Mouse (Mus musculus) ZHBTc4 (cell line): ENCODE data around the gene Zfp605.
A peak's percentile ranks its signal among the peaks of the same experiment; 100 is the strongest.
"Not testable (repeated sequence)": the region's sequence is repeated elsewhere in the genome, so short reads cannot be mapped to it uniquely, and the experiment has no call there.

Experiments used
- DNase-seq: peaks from one replicate; pipeline ENCODE4 v3.0.0-alpha.2; 2011; ENCODE audit warnings: low read depth, low spot score

The Zfp605 gene

DNA sequence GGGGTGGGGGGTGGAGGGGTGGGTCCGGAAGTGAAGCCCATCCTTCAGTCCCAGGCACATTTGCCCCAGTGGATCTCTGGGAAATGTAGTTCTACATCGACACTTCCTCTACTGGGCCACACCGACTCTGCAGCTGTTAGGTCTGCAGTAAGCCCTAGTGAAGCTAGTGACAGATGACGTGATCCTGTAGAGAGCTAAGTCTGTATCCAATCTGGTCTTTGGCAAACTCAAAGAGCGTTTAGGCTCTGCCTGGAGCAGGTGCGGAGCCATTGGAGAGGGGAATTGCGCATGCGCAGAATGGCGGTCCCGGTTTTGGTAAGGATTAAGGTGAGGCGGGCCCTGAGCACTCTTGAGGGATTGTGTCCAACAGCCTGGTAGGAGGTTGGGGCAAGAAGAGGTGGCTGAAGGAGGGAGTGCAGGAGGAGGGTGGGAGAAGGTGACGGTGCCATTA is at the start of gene Zfp605:
Gene Zfp605, plus strand, starts transcription at position 102 of the 451 bp plus-strand sequence.
- DNase-seq, result peak; percentile 94

DNA sequence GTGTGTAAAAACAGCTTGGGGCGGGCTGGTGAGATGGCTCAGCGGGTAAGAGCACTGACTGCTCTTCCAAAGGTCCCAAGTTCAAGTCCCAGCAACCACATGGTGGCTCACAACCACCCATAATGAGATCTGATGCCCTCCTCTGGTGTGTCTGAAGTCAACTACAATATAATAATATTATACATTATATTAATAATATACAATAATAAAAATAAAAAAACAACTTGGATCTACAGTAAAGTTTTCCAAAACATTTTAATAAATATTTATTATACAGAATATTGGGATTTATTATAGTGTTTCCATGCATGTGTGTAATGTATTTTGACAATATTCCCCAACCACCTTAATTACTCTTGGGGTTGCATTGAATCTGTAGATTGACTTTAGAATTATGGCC is 37.5 kb upstream of the Zfp605 start, which contains the start of gene Gm17655:
Gene Gm17655, minus strand, starts transcription at position 101 of the 400 bp plus-strand sequence.
- not testable (repeated sequence) for DNase-seq

DNA sequence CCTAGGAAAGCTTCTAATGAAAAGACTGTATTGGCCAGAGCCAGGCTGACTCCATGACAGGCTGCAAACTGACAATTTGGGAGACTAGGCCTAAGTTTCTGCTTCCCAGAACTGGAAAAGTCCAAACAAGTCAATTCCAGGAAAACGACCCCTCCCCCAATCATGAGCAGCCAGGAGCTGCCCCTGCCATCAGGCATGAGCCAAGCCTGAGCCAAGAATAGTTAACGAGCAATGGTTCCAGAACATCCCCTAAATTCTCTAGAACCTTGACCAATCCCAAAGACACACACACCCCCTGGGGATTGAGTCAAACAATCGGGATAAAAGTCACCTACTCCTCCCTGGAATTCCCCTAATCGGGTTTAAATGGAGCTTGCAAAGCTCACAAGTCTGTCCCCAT is 26.9 kb upstream of the Zfp605 start:
- DNase-seq, result peak; percentile 91

DNA sequence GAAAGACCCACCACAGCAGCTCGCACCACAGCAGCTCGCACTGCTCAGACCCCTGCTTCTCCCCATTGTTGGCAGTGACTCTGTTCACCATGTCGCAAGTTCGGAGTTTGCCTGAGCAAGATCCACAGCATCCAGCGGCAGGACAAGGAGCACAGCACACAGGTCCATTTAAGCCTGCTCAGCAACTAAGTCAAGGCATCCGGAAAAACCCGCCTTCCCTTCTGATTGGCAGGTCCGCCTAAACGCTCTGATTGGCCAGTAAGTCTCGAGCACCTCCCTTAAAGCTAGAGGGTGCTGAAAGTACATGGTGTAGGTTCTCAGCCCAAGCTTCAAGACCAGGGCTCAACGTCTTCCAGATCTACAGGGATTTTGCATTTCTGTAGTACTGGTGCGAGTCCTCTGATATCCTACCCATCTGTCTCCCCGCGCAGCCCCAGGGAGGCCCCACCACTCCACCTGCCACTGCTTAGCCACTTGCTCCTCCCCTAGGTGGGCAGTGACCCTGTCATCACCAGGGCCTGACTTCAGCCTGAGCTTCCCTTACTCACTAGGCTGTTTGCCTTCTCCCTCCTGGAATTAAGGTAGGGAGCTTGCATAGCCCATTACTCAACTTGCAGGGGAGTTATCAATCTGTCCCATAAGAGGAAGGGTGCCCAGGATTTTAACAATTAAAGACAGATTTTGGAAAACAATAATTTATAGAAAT is 23.6 kb upstream of the Zfp605 start:
- DNase-seq, result peak; percentile 92

DNA sequence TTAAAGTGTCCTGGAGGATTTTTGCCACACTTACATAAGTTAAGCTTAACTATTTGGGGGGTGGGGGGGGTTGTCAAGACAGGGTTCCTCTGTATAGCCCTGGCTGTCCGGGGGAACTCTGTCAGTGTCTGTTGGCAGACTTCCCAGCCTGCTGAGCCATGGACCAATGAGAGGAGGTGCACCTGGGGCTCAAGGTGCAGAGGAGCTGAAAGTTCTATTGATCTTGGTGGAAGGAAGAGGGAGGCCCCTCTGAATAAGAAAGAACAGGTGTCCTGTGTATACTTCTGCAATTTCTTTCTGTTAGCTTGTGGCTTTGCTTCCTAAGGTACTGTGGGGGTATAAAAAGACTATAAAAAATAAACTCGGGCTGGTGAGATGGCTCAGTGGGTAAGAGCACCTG is 18.3 kb upstream of the Zfp605 start:
- no peak for DNase-seq

DNA sequence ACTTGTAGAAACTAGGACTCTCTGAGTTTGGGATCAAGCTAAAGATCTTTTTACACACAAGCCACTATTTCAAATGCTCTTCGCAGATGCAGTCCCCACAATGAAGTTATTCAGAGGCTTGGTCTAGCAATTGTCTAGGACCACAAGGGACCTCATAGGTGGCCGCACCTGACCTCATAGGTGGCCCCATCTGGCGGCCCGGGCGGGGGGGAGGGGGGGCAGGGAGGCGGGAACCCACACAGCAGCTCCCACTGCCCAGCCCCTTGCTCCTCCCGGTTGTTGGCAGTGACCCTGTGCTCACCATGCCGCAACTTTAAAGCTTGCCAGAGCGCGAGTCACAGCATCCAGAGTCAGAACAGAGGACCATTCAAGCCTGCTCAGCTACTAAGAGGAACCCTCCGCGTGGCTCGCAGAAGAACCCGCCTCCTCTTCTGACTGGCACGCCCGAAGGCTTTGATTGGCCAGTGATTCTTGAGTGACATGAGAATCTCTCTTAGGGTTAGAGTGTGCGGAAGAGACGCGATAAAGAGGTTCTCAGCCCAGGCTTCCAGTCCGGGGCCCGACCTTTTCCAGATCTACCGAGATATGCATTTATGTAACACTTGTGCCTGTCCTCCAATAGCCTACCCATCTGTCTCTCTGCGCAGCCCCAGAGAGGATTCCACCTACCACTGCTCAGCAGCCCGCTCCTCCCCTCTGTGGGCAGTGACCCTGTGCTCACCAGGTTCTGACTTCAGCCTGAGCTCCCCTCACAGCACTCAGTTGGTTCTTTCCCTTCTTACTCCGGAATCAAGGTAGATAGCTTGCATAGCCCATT is 15.7 kb upstream of the Zfp605 start, which contains the start of gene Gm35315:
Gene Gm35315, minus strand, starts transcription at position 391 of the 817 bp plus-strand sequence.
- DNase-seq, result peak; percentile 95

DNA sequence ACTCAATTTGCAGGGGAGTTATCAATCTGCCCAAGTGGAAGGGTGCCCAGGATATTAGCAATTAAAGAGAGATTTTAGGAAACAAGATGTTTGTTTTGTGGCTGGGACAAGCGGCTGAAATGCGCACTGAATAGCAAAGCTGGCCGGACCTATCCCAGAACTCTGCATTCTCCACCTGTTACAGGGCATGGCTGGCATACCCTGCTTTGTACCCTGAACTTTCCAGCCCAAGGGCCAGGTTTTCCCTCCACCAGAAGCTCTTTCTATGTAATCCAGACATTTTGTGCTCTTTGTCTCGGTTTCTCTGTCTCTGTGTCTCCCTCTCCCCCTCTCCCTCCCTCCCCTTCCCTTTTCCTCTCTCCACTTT is 15.1 kb upstream of the Zfp605 start:
- DNase-seq, result no peak

DNA sequence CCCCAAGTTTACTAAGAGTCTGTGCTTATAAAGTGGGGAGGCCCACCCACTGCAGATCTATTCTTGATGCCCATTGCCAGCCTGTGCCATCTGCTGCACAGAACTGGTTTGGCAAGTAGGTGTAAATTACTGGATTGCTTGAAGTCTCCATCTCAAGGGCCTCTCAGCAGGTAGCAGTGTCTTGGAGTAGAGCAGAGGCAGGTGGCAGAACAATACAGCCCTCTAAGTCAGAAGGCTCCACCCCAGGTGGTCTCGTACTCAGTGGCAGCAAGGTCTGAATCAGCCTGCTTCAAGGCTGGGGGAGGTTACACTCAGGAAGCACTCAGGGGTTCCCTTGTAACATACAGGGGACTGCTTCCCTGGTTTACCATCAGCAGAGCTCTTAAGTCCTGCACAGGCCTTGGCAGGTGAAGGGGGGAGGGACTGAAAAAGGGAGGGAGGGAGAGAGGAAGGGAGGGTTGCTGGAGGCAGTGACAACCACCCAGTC is 10.9 kb upstream of the Zfp605 start:
- peak; percentile 91 for DNase-seq

DNA sequence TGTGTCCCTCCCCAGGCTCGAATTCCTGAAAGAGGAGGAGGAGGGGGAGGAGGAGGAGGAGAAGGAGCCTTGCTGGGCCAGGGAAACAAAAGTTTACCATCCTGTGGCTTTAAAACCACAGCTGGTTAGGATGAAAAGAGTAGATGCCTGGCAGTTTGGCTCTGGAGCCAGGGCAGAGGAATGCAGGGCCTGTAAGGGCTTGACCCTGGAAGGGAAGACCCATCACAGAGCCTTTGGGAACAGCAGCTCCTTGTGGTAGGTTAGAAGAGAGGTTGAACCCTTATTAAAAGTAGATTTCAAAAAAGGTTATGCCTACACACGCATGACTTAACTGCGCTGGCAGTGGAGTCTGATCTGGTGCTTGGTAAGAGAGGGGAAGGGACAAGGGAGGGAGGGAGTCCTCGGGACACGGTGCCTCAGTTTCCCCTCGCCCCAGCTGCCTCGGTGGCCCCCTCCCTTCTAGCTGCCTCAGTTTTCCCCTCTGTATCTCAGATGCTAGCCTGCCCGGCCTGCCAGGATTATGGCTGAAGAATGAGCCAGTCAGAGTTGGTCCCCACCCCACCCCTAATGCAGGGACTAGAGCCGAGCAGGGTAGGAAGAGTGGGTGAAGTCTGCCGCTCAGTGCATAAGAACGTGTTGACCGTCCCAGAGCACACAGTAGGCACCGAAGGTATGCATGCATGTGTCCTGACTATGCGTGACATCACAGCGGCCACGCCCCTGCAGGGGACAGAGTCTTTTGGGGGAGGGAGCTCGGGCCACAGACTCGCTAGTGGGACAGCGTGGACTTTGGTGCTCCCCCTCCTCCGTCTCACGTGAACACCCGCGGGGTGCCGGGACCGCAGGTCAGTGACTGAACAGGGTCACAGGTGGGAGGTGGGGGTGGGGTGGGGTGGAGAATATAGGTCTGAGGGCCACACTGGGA is 10.0 kb upstream of the Zfp605 start, which contains the start of gene Plcxd1:
Gene Plcxd1, plus strand, starts transcription at position 314 of the 925 bp plus-strand sequence.
- peak; percentile 66 for DNase-seq

DNA sequence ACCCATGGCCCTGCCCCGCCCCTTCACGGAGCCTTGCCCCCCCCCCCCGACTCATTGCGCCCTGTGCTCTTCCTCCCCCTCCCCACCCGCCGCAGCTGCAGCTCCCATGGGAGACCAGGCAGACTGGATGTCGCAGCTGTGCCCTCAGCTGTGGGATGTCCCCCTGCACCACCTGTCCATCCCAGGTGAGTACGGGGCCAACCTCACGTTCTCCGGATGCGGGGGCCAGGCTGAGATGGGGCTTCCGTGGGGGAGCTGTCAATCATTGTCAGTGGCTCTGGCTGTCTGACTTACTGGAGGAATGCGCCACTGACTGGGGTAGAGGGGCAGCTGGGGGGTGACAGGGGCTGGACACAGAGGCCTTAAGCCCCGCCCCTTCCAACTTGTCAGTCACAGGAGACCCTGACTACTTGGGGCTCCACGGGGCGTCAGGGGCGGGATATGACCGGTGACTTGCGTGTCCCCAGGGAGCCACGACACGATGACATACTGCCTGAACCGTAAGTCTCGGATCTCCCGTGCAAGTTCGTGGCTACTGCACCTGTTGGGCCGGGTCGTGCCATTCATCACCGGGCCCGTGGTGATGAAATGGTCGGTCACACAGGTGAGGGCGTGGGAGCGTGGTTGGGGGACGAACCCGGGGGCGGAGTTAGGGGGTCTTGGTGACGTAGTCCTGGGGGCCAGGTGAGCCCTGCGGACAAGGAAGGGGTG is 8.8 kb upstream of the Zfp605 start:
- DNase-seq, result peak; percentile 37

DNA sequence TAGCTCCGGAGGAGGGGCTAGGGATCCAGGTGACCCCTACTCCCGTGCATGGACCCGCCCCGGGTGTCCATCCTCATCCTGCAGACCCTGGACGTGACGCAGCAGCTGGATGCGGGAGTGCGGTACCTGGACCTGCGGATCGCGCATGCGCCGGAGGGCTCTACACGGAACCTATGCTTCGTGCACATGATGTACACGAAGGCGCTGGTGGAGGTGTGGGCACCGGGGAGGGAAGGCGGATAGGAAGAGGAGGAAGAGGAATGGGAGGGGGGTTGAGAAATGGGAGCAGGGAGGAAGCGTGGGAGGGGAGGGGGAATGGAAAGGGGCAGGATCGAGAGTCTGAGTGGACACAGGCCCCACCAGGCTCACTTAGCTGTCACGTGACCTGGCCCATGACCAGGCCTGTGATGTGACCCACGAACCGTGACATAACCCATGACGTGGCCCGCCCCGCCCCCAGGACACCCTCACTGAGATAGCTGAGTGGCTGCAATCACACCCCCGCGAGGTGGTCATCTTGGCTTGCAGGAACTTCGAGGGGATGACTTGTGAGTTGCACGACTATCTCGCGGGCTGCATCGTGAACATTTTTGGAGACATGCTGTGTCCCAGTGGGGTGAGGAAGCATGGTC is 8.1 kb upstream of the Zfp605 start:
- peak; percentile 46 for DNase-seq

DNA sequence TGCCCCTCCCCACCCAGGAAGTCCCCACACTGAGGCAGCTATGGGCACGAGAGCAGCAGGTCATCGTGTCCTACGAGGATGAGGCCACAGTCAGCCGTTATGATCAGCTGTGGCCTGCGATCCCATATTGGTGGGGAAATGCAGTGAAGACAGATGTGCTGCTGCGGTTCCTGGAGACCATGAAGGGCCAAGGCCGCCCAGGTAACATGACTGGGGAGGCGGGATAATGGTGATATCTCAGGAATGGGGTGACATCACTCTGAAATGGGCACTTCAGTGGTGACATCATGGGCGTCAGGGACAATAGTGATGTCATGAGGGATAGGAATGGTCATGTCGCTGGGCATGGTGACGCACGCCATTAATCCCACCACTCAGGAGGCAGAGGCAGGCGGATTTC is 7.5 kb upstream of the Zfp605 start:
- peak; percentile 27 for DNase-seq

DNA sequence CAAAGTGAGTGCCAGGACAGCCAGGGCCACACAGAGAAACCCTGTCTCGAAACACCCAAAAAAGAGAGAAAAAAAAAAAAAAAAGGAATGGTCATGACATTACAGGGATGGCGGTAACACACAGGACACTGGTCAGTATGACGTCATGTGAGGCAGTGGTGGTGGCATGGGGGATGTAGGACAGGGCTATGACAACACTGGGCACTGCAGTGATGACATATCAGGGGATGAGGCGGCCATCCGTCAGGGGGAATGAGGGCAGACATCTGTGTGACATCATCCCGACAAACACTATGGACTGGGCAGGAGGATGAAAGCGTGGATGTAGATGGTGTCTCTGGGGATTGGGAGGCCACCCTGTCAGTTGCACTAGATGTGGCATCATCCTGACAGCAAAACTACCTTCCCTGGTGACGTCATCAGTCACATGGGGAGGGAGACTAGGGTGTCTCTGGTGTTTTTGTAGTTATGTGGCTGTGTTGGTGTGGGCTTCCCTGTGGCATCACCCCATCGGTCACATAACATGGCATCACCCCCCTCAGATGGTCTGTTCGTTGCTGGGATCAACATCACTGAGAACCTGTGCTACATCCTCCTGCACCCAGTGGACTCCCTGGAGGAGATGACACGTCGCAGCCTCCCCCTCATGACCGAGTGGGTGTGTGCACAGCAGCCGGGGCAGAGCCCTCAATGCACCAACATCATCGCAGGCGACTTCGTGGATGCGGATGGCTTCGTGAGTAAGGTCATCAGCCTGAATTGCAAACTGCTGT is 6.9 kb upstream of the Zfp605 start:
- DNase-seq, result no peak

DNA sequence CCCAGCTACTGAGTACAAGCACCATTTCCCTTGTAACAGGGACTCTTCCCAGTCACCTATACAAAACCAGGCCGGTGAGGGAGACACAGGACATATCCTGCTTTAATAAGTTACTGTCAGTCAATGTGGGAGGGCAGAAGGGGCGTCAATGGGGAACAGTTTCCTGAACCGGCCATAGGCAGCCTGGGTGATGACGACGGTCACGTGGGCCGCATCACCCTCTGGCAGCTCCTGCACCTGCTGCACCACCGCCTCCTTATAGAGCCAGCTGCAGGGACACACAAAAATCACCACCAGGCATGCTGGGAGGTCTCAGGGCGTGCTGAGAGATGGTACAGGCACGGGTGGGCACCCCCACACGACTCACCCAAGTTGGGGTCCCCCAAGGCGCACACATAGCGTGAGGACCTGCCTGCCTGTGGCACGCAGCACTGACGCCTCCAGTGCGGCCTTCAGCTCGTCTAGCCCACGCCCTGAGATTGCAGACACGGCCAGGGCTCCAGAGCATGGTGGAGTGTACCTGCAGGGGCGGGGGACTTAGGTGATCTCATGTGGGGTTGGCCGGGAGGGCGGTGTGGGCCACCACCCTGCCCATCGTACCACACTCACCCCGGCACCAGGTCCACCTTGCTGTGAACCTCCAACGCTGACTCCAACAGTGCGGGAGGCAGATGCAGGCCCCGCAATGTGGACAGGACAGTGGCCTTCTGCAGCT is 5.8 kb upstream of the Zfp605 start:
- peak; percentile 50 for DNase-seq

DNA sequence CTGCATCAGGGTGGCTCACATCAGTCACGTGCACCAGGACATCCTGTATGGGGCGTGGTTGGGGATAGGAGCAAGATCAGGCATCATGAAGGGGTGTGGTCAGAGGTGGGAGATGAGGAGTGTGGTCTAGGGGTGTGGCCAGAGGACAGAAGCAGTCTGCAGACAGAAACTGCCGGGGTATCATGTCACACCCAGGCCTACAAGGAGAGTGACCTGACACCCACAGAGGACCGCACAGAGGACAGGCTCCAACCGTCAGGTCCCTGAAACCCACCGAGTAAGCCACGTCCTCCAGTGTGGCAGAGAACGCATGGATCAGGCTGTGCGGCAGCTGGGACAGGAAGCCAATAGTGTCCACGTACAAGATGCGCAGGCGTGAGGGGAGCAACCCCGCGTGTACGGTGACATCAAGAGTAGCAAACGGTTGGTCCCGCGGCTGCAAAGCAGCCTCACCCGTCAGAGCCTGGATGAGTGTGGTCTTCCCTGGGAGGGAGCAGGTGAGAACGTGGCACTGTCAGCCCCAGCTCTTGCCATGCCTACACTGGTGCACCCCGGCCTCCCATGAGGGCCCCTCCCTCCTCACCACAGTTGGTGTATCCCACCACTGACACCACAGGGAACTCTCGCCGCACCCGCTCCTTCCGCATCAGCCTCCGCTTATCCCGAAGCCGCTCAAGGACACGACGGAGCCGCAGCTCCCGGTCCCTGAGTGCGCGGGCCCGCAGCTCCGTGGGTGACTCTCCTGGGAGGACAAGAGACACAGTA is 5.1 kb upstream of the Zfp605 start:
- peak; percentile 62 for DNase-seq

DNA sequence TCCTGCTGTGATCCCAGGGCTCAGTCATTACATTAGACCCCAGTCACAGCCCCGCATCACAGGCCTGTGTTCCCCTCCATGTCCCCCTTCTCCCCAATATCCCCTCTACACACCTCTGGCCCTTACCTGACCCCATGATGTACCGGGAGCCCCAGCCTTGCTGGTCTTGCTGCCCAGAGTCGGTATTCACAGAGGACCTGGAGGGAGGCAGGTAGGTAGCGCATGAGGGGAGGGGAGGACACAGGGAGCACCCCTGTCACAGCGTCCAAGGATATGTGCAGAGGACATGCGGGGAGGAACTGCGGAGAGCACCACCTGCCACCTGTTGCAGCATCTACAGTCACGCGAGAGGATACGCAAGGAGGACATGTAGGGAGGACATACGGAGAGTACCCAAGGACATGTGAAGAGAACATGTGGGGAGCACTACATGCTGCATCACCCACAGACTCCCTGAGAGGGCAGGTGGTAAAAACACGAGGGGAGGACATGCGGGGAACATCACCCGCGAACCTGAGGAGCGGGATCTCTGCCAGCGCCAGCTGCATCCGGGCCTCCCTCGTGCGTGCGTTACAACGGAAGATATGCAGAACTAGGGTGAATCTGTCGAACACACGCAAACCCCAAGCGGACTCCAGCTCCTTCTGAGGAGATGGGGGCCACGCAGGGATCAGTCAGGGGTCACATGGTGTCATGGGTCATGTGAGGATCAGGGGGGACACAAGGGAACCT is 3.6 kb upstream of the Zfp605 start:
- DNase-seq, result no peak

DNA sequence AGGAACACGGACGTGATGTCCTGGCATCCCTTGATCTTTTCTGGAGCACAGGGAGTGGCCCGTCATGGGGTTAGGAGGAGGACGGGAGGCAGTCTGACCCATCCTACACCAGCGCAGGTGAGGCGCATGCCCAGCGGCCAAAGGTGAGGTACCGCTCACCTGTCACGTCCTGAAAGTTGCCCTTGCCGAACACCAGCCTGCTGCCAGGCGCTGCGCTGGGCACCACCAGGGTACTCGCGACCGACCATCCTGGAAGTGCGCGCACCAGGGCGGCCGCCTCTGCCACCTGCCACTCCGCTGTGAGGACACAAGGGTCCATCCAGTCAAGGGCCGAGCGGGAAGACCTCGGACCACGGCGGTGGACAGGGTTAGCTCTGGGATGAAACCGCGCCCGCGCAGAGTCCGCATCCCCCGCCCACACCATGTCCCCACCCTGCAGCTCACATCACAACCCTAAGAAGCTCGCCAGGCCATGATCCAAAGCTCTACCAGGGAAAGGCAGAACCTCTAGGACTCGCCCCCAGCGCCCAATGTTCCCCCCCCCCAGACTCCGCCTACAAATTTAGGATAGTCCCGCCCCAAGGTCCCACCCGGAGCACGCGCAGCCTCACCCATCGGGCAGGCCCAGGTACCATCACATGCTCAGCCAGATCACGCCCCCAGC is 2.9 kb upstream of the Zfp605 start:
- DNase-seq, result no peak
